Mouse (Mus musculus): ENCODE results near the gene Cbx1. TPM values are rescaled to one million over a fixed set of nuclear protein-coding genes. Genes with fewer than 3 reads are reported as not detected.

Gene Cbx1
- polyA plus RNA-seq, 1 experiment from 2014 or later = 101 TPM

DNA sequence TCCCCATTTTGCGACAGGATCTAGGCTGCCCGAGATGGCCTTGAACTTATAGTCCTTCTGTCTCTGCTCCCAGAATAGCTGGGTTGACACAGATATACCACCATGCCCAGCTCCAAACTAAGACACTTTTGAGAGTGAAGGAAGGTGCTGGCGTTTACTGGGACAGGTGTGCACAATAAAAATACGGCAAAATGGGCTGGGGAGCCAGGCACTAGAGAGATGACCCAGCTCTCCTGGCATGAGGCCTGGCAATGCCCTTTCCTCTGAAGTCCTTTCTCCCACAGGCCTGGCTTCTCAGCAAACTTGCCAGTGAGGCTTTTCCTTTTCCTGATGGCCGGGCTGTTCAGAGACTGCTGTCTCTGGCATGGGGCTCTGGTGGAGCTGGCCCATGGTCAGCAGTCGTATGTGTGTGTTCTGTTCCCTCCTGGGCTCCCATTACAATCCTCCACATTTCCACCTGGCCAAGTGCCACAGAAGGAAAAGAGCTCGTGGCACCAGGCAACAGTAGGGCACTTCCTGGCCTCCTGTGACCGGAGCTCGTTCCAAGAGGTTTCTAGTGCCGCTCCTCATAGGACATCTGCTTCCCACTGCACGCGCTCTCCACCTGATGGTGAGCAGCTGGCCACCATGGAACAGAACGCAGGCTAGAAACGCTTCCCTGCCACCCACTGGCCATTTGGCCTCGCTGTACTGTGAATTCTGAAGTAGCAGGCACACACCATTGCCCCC, 26.0 kb upstream of the Cbx1 start:
- ATAC-seq = no peak
- H3K36me3 ChIP-seq = no peaks in the 10 kb centered on the region
- no peak overlapping the region for H3K4me2 ChIP-seq (replicated peaks)
- no peak overlapping the region for H3K4me3 ChIP-seq (replicated peaks)
- peaks cover 7% of the 10 kb centered on the region; the same call in 1 of the 2 replicates for H3K4me1 ChIP-seq (replicated peaks)
- H3K27ac ChIP-seq = no peak overlapping the region
- H3K9me3 ChIP-seq = no peaks in the 10 kb centered on the region
- 74% methylated on average over 15 of the region's 15 CpGs for WGBS
- no peaks in the 10 kb centered on the region for H3K27me3 ChIP-seq (replicated peaks)
- no peak overlapping the region for H3K9ac ChIP-seq

DNA sequence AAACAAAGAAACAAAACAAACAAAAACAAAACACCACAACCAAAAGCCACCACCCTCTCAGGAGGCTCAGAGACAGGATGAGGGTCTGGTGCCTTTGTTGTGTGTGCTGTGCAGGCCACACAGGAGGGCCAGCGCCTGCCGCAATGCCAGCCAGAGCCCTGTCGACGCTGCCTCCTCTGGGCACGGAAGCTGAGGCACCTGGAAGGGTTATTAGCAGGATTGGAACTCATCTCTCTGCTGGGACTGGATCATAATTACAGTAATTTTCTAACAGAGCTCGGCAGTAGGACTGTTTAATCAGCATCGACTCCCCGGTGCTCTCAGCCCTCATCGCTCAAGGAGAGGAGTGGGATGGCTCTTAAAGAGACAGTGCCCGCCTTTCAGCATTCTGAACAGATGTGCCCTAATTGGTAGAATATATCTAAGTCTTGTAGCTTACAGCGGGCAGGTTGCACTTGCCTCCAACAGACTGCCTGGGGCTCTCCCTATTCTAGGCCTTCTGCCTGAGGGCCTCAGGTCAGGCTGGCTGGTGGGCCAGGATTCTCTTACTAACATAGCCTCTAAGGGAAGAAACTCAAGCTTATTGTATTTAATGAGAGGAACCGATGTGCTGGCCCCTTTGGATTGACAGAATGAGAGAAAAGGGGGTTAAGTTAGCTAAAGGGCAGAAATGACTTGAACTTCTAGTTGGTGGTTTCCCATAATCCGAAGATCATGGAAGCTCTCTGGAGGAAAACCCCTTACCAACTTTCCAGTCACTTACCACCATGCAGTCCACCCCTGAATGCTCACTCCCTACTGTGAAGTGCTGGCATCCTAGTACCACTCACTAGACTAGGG, 24.2 kb upstream of the Cbx1 start:
- WGBS = 52% methylated on average over 13 of the region's 13 CpGs
- Histone ChIP-seq H3K27ac (0 out of 2 replicates have a peak overlapping the region, but pooled peaks have one; percentile 44), H3K27me3 (replicated peaks) (no peaks in the 10 kb centered on the region), H3K4me2 (replicated peaks) (no peak overlapping the region), H3K9ac (no peak overlapping the region), H3K4me1 (replicated peaks) (peaks cover 7% of the 10 kb centered on the region; the same call in 1 of the 2 replicates), H3K36me3 (peaks cover 10% of the 10 kb centered on the region; the same call in 1 of the 2 replicates), H3K4me3 (replicated peaks) (no peak overlapping the region), H3K9me3 (no peaks in the 10 kb centered on the region)
- no peak for ATAC-seq

DNA sequence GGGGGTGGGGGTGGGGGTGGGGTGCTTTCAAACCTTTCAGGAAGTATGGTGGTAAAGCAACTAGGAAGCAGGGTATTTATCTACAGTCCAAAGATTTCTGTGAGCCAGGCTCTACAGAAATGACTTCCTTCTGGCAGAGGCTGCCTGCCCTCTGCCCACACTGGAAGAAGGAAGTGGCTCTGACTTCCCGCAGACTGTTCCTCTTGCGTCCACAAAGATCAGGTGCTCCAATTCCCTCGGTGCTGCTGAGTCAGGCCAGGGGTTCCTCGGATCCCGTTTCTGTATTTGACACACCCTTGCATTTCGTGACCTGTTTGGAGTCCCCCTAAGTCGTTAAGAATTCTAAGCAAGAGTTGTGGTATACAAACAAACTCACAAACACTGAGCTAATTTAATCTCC, 23.3 kb upstream of the Cbx1 start:
- 57% methylated on average over 7 of the region's 7 CpGs for WGBS
- no peaks in the 10 kb centered on the region for H3K9me3 ChIP-seq
- peak overlapping the region; percentile 44 for H3K27ac ChIP-seq
- H3K9ac ChIP-seq = no peak overlapping the region
- peaks cover 13% of the 10 kb centered on the region; the same call in 1 of the 2 replicates for H3K36me3 ChIP-seq
- peaks cover 7% of the 10 kb centered on the region; the same call in 1 of the 2 replicates for H3K4me1 ChIP-seq (replicated peaks)
- H3K4me2 ChIP-seq (replicated peaks) = no peak overlapping the region
- no peaks in the 10 kb centered on the region for H3K27me3 ChIP-seq (replicated peaks)
- H3K4me3 ChIP-seq (replicated peaks) = no peak overlapping the region
- peak; percentile 82 for ATAC-seq

DNA sequence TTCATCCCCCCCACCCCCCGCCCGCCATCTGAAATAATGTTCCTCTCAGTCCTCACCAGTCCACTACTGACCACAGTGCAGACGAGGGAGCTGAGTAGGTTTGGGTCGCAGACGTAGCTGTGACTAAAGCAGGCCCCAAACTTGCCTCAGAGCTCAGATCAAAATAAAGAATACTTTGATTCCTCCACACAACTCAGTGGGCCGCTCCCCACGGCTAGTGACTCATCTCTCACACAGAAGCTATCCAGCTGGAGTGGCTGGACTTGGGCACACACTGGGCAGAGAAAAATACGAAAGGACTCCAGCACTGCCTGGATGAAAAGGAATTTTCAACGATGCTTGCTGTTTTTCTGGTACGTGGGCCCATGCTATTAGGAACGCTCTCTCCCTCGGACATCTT, 22.4 kb upstream of the Cbx1 start:
- WGBS = 85% methylated on average over 12 of the region's 12 CpGs
- H3K9ac ChIP-seq = no peak overlapping the region
- ATAC-seq = no peak
- no peak overlapping the region for H3K4me3 ChIP-seq (replicated peaks)
- H3K4me2 ChIP-seq (replicated peaks) = no peak overlapping the region
- H3K9me3 ChIP-seq = no peaks in the 10 kb centered on the region
- H3K4me1 ChIP-seq (replicated peaks) = peaks cover 7% of the 10 kb centered on the region; the same call in 1 of the 2 replicates
- peaks cover 15% of the 10 kb centered on the region; the same call in 1 of the 2 replicates for H3K36me3 ChIP-seq
- H3K27me3 ChIP-seq (replicated peaks) = no peaks in the 10 kb centered on the region
- H3K27ac ChIP-seq = no peak overlapping the region; the same call in 1 of the 2 replicates

DNA sequence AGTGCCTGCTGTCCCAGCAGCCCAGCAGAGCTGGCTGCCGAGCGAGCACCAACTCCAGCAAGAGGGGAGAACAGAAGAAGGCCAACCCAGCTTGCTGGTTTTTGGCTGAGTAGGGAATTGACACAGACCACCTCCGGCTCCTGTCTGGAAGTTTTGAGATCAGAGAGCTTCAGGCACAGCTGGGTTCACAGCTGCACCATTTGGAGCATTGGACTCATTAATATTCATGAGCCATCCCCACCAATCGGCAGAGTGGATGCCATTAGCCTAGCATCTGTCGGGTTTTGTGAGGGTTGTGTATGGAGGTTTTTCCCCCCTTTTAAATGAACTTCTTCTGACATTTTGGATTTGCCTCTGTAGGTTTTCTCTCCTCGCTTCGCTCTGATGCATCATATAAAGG, 21.8 kb upstream of the Cbx1 start:
- ATAC-seq = no peak
- H3K4me3 ChIP-seq (replicated peaks) = no peak overlapping the region
- no peak overlapping the region for H3K4me2 ChIP-seq (replicated peaks)
- H3K27me3 ChIP-seq (replicated peaks) = no peaks in the 10 kb centered on the region
- H3K27ac ChIP-seq = no peak overlapping the region
- peaks cover 16% of the 10 kb centered on the region for H3K36me3 ChIP-seq
- WGBS = 60% methylated on average over 7 of the region's 7 CpGs
- peaks cover 7% of the 10 kb centered on the region; the same call in 1 of the 2 replicates for H3K4me1 ChIP-seq (replicated peaks)
- no peaks in the 10 kb centered on the region for H3K9me3 ChIP-seq
- no peak overlapping the region for H3K9ac ChIP-seq

DNA sequence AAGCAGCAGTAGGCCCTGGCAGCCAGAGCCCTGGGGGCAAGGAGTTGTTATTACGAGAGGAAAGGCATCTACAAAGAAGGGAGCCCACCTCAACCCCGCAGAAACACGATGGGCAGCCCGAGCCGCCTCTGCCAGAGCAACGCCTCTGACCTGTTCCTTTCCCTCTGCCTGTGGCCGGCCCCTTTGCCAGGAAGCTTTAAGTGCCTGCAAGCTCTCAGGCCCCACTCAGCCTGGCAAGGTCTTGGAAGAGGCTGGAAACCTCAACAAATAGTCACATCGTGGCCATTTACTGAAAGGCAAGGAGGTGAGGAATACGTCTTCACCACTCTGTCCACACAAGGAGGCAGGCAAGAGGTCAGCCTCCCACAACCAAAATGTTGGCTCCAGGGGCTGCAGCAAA, 20.7 kb upstream of the Cbx1 start:
- H3K36me3 ChIP-seq = peaks cover 23% of the 10 kb centered on the region
- ATAC-seq = no peak
- WGBS = 63% methylated on average over 9 of the region's 9 CpGs

DNA sequence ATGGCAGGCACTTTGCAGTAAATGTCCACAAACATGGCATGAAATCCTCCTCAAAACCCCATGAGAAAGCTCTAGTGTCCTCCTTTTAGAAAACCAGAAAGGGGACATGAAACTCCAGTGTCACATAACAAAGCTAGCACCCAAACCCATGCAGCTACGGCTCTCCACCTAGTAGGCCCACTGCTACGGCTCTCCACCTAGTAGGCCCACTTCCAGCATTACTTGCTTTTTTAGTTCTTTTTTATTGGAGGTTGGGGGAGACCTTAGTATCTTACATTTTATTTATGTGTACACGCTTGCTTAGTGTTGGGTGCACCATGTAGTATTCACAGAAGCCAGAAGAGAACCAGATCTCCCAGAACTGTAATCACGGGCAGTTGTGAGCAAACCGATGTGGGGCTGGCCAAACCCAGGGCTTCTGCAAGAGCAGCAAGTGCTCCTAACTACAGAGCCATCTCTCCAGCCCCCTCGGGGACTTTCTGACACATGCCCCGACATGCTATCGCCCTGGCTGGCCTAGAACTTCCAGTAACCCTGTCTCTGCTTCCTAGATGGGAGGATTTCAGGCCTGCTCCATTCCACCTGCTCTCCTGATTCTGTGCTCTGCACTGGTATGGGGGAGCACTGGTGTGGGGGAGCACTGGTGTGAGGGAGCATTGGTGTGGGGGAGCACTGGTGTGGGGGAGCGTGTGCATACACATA, 17.5 kb upstream of the Cbx1 start:
- 96% methylated on average over 9 of the region's 9 CpGs for WGBS
- ATAC-seq = no peak
- Histone ChIP-seq H3K4me3 (replicated peaks) (no peak overlapping the region), H3K9ac (no peak overlapping the region), H3K27me3 (replicated peaks) (no peaks in the 10 kb centered on the region), H3K4me1 (replicated peaks) (peaks cover 5% of the 10 kb centered on the region), H3K27ac (no peak overlapping the region), H3K4me2 (replicated peaks) (no peak overlapping the region), H3K9me3 (no peaks in the 10 kb centered on the region), H3K36me3 (peaks cover 23% of the 10 kb centered on the region)

More for the DNA sequence above, 20.7 kb upstream of the Cbx1 start:
- Histone ChIP-seq H3K27ac (no peak overlapping the region), H3K27me3 (replicated peaks) (no peaks in the 10 kb centered on the region), H3K4me3 (replicated peaks) (no peak overlapping the region), H3K4me2 (replicated peaks) (no peak overlapping the region), H3K9me3 (no peaks in the 10 kb centered on the region), H3K4me1 (replicated peaks) (peaks cover 7% of the 10 kb centered on the region; the same call in 1 of the 2 replicates), H3K9ac (no peak overlapping the region)

DNA sequence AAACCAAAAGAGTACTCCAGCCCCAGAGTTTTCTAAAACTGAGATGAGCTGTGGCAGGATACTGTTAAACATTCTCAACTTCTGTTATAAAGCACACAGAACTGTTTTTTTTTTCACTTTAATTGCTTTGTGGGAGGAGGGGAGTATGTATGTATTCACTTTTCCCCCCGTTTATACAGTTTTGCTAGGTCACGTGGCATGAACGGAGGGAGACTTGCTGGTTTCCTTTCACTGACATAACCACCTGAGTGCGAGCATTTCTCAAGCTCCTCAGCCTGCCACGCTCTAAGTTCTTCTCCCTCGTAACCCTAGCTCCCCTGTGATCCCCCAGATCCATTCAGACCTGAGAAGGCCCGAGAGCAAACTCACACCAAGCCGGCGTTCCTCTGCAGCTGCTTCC, 16.5 kb upstream of the Cbx1 start:
- Histone ChIP-seq H3K27me3 (replicated peaks) (no peaks in the 10 kb centered on the region), H3K4me2 (replicated peaks) (no peak overlapping the region), H3K27ac (no peak overlapping the region), H3K4me1 (replicated peaks) (peaks cover 10% of the 10 kb centered on the region), H3K9ac (no peak overlapping the region), H3K9me3 (no peaks in the 10 kb centered on the region), H3K4me3 (replicated peaks) (no peak overlapping the region), H3K36me3 (peaks cover 23% of the 10 kb centered on the region)
- WGBS = 88% methylated on average over 9 of the region's 9 CpGs
- ATAC-seq = no peak

DNA sequence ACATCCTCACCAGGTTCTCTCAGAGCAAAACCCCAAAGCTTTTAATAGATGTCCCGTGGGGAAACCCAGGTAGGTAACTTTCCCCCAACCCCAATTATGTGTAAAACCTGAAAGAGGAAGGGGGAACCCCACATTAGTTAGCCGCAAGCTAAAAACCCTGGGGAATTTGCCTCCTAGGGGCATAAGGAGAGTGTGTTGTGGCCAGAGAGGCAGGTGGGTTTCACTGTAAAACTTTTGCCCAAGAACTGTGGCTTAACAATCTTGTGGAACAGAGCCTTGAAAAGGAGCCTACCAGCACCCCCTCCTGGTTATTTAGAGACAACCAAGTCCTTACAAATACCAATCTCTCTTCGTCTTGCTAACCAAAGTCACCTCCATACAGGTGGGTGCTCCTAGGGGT, 14.4 kb upstream of the Cbx1 start:
- Histone ChIP-seq H3K27ac (no peak overlapping the region), H3K4me2 (replicated peaks) (no peak overlapping the region), H3K36me3 (peaks cover 13% of the 10 kb centered on the region), H3K27me3 (replicated peaks) (no peaks in the 10 kb centered on the region), H3K4me3 (replicated peaks) (no peak overlapping the region), H3K9me3 (no peaks in the 10 kb centered on the region), H3K9ac (no peak overlapping the region), H3K4me1 (replicated peaks) (peaks cover 10% of the 10 kb centered on the region)
- WGBS = 84% methylated on average over 3 of the region's 3 CpGs
- no peak for ATAC-seq

DNA sequence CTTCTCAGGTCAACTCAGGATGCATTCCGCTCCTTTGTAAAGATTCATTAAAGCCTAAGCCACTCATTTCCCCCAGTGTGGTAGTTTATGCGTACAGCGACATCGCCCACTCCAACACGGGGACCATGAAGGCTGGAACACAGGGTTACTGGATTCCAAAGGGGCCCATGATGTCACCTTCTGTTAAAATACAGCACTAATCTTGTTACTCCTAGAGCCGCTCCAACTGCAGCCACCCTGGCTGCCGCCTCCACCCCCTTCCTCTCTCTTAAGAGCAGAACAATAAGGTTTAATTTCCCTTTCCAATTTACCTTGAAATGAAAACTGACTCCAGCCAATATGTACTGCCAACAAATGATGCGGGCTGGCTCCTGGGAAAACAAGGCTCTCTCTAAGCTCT, 13.9 kb upstream of the Cbx1 start:
- Histone ChIP-seq H3K9ac (no peak overlapping the region), H3K9me3 (no peaks in the 10 kb centered on the region), H3K27me3 (replicated peaks) (no peaks in the 10 kb centered on the region), H3K4me3 (replicated peaks) (no peak overlapping the region), H3K4me1 (replicated peaks) (peaks cover 10% of the 10 kb centered on the region), H3K4me2 (replicated peaks) (no peak overlapping the region), H3K36me3 (peaks cover 13% of the 10 kb centered on the region), H3K27ac (no peak overlapping the region)
- ATAC-seq = no peak
- WGBS = 83% methylated on average over 8 of the region's 8 CpGs

DNA sequence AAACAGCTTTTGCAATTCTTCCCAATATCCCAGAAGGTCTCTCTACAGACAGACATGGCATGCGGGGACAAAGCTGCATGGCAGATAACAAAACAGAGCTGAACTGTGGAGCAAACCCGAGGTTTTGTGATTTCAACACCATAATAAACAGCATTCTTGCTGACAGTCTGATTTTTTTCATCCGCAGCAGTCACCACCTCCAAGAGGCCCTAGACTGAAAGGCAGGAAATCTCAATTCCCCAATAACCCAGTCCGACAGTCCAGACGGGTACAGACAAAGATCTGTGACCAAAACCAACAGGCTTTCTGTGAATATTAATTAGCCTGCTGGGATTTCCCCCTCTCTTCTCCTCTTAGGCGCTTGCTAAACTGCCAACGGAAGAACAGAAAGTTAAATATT, 13.3 kb upstream of the Cbx1 start:
- no peak overlapping the region for H3K9ac ChIP-seq
- H3K9me3 ChIP-seq = no peaks in the 10 kb centered on the region
- H3K27ac ChIP-seq = no peak overlapping the region
- no peak overlapping the region for H3K4me3 ChIP-seq (replicated peaks)
- no peak for ATAC-seq
- peaks cover 10% of the 10 kb centered on the region for H3K4me1 ChIP-seq (replicated peaks)
- H3K27me3 ChIP-seq (replicated peaks) = no peaks in the 10 kb centered on the region
- WGBS = 78% methylated on average over 7 of the region's 7 CpGs
- no peak overlapping the region for H3K4me2 ChIP-seq (replicated peaks)
- peaks cover 9% of the 10 kb centered on the region for H3K36me3 ChIP-seq

DNA sequence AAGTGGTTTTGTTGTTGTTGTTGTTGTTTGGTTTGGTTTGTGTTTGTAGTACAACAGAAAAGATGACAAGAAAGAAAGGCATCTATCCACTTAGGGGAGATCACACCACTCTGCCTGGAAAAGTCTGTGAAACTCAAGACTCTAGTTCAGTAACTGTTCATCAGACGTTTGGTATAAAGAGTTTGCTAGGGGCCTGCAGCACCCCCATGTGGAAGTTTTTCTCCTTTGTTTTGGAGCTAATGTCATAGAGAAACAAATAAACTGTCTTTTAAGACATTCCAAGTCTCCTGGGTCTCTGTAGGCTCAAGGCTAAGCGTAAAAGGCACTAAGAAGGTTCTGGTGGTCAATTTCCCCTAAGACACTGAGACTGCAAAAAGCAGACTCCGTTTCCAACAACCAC, 12.9 kb upstream of the Cbx1 start:
- H3K4me3 ChIP-seq (replicated peaks) = 0 out of 2 replicates have a peak overlapping the region, but pooled peaks have one; percentile 70
- 45% methylated on average over 3 of the region's 3 CpGs for WGBS
- H3K4me2 ChIP-seq (replicated peaks) = peak overlapping the region; percentile 71
- H3K9ac ChIP-seq = peak overlapping the region; percentile 57
- no peaks in the 10 kb centered on the region for H3K27me3 ChIP-seq (replicated peaks)
- ATAC-seq = no peak
- no peaks in the 10 kb centered on the region for H3K9me3 ChIP-seq
- H3K27ac ChIP-seq = no peak overlapping the region
- peaks cover 10% of the 10 kb centered on the region for H3K4me1 ChIP-seq (replicated peaks)
- peaks cover 8% of the 10 kb centered on the region; the same call in 1 of the 2 replicates for H3K36me3 ChIP-seq
